Mouse (Mus musculus): ENCODE measurements around the gene Mcrip2. TPM values are rescaled to one million over a fixed set of nuclear protein-coding genes. Genes with fewer than 3 reads are reported as not detected.
A peak's percentile ranks its signal among the peaks of the same experiment; 100 is the strongest.

The Mcrip2 gene
- polyA plus RNA-seq, 1 experiment: 52.1 TPM

GRCm38 (mm10) chr17:25888837-25889236 is 20.3 kb upstream of the Mcrip2 start:
- WGBS: 93% methylated on average over 3 of the region's 3 CpGs
- no peak for TF ChIP-seq POLR2A (IDR thresholded peaks at IDR 0.05; ENCODE audit: control insufficient read depth, extremely low read depth, insufficient read depth, low read length, poor library complexity)
- no peaks in the 10 kb centered on the region for H3K27me3 ChIP-seq (ENCODE audit: control insufficient read depth, insufficient read depth, low read length)
- no peaks in the 10 kb centered on the region for H3K4me1 ChIP-seq (replicated peaks; ENCODE audit: control insufficient read depth, insufficient read depth, low read length)
- H3K36me3 ChIP-seq (ENCODE audit: control insufficient read depth, insufficient read depth, low read length): peaks cover 3% of the 10 kb centered on the region; the same call in 1 of the 2 replicates
- no peak overlapping the region for H3K27ac ChIP-seq (ENCODE audit: control insufficient read depth, insufficient read depth, low read length)
- no peak for DNase-seq
- no peak overlapping the region for H3K4me3 ChIP-seq (ENCODE audit: control insufficient read depth, insufficient read depth, low read length)

DNA sequence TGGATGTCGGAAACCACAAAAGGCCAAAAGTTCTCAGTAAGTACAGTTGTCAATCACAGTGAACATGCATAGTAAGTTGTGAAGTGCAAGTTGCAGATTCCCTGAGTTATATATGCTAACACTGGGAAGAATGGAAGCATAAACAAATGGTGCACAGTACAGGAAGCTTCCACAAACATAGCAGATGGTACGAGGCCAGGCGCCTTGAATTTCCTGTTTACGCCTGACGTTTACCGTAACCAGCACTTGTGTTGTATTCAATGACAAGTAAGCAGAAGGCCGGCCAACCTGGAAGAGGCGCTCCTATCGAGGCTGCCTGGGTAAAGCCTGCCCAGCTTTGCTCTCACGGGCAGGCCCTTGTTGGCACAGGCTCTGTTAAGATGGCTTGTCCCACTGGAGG is 18.9 kb upstream of the Mcrip2 start:
- H3K27me3 ChIP-seq (ENCODE audit: control insufficient read depth, insufficient read depth, low read length): no peaks in the 10 kb centered on the region
- no peak for DNase-seq
- 93% methylated on average over 10 of the region's 10 CpGs for WGBS
- no peak overlapping the region for H3K4me3 ChIP-seq (ENCODE audit: control insufficient read depth, insufficient read depth, low read length)
- no peak overlapping the region for H3K27ac ChIP-seq (ENCODE audit: control insufficient read depth, insufficient read depth, low read length)
- H3K36me3 ChIP-seq (ENCODE audit: control insufficient read depth, insufficient read depth, low read length): peaks cover 3% of the 10 kb centered on the region; the same call in 1 of the 2 replicates
- no peaks in the 10 kb centered on the region for H3K4me1 ChIP-seq (replicated peaks; ENCODE audit: control insufficient read depth, insufficient read depth, low read length)
- no peak for TF ChIP-seq CTCF (IDR thresholded peaks at IDR 0.05; ENCODE audit: borderline replicate concordance, control insufficient read depth, extremely low read depth, insufficient read depth, low read length, poor library complexity)
- no peak for TF ChIP-seq POLR2A (IDR thresholded peaks at IDR 0.05; ENCODE audit: control insufficient read depth, extremely low read depth, insufficient read depth, low read length, poor library complexity)

DNA sequence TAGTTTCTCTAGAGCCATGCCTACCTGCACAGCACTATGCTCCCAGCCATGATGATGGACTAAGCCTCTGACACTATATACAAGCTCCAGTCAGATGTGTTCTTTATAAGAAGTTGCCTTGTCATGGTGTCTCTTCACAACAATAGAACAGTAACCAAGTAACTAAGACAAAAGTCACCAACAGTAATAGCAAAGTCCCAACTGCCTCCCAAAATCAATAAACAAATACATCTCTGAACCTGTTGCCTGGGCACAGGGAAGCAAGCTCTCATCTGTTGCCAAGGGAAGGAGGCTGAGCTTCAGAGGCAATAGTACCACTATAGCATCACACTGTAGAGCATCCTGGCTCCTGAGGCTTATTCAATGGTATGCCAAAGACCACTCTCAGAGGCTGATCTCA is 18.2 kb upstream of the Mcrip2 start:
- DNase-seq: no peak
- Histone ChIP-seq H3K4me1 (replicated peaks; ENCODE audit: control insufficient read depth, insufficient read depth, low read length) (no peaks in the 10 kb centered on the region), H3K4me3 (ENCODE audit: control insufficient read depth, insufficient read depth, low read length) (no peak overlapping the region), H3K27ac (ENCODE audit: control insufficient read depth, insufficient read depth, low read length) (no peak overlapping the region), H3K36me3 (ENCODE audit: control insufficient read depth, insufficient read depth, low read length) (peaks cover 3% of the 10 kb centered on the region; the same call in 1 of the 2 replicates), H3K27me3 (ENCODE audit: control insufficient read depth, insufficient read depth, low read length) (no peaks in the 10 kb centered on the region)
- TF ChIP-seq POLR2A (IDR thresholded peaks at IDR 0.05; ENCODE audit: control insufficient read depth, extremely low read depth, insufficient read depth, low read length, poor library complexity) (no peak), CTCF (IDR thresholded peaks at IDR 0.05; ENCODE audit: borderline replicate concordance, control insufficient read depth, extremely low read depth, insufficient read depth, low read length, poor library complexity) (no peak)

DNA sequence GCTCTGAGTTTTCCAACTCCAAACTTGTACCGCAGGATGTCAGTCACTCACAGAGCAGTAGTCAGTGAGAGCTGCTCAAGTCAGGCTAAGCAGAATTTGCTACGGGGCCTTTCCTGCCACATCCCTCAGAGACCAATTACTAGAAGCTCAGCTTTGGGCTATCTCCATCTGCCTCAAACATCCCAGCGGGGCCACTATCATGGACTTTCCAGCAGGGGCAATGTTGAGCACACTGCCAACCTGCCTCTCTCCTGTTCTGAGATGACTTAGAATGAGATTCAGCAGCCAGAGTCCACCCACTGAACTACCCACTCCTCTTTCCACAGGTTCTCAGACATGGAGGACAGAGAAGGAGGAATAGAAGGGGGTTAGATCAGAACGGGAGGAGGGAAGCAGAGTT is 17.1 kb upstream of the Mcrip2 start:
- DNase-seq: peak; percentile 43
- Histone ChIP-seq H3K27ac (ENCODE audit: control insufficient read depth, insufficient read depth, low read length) (no peak overlapping the region), H3K4me3 (ENCODE audit: control insufficient read depth, insufficient read depth, low read length) (no peak overlapping the region), H3K4me1 (replicated peaks; ENCODE audit: control insufficient read depth, insufficient read depth, low read length) (no peaks in the 10 kb centered on the region), H3K27me3 (ENCODE audit: control insufficient read depth, insufficient read depth, low read length) (no peaks in the 10 kb centered on the region), H3K36me3 (ENCODE audit: control insufficient read depth, insufficient read depth, low read length) (peaks cover 3% of the 10 kb centered on the region; the same call in 1 of the 2 replicates)
- 70% methylated on average over 4 of the region's 4 CpGs for WGBS
- TF ChIP-seq CTCF (IDR thresholded peaks at IDR 0.05; ENCODE audit: borderline replicate concordance, control insufficient read depth, extremely low read depth, insufficient read depth, low read length, poor library complexity): no peak
- no peak for TF ChIP-seq POLR2A (IDR thresholded peaks at IDR 0.05; ENCODE audit: control insufficient read depth, extremely low read depth, insufficient read depth, low read length, poor library complexity)

GRCm38 (mm10) chr17:25883824-25884223 is 15.3 kb upstream of the Mcrip2 start:
- H3K27me3 ChIP-seq (ENCODE audit: control insufficient read depth, insufficient read depth, low read length): no peaks in the 10 kb centered on the region
- no peaks in the 10 kb centered on the region for H3K4me1 ChIP-seq (replicated peaks; ENCODE audit: control insufficient read depth, insufficient read depth, low read length)
- 99% methylated on average over 3 of the region's 3 CpGs for WGBS
- H3K27ac ChIP-seq (ENCODE audit: control insufficient read depth, insufficient read depth, low read length): no peak overlapping the region
- H3K4me3 ChIP-seq (ENCODE audit: control insufficient read depth, insufficient read depth, low read length): no peak overlapping the region
- TF ChIP-seq POLR2A (IDR thresholded peaks at IDR 0.05; ENCODE audit: control insufficient read depth, extremely low read depth, insufficient read depth, low read length, poor library complexity): no peak
- no peak for TF ChIP-seq CTCF (IDR thresholded peaks at IDR 0.05; ENCODE audit: borderline replicate concordance, control insufficient read depth, extremely low read depth, insufficient read depth, low read length, poor library complexity)
- peaks cover 3% of the 10 kb centered on the region; the same call in 1 of the 2 replicates for H3K36me3 ChIP-seq (ENCODE audit: control insufficient read depth, insufficient read depth, low read length)
- DNase-seq: no peak

DNA sequence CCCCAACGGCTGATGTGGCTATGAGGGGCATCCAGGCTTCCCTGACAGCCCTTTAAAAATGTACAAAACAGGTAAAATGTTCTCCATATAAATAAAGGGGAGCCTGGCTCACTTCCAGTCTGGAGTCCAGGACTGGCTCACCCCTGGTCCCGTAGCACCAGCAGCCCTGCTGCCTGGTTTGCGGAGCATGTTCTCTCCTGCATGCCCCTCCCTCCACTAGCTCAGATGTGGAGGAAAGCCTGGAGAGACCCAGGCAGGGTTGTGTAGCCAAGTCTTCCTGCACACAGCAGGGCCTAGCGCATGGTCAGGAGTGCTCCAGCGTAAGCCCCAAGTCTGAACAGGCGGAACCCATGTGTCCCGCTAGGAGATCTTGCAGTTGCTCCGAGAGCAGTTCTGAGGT is 14.7 kb upstream of the Mcrip2 start:
- WGBS: 93% methylated on average over 8 of the region's 8 CpGs
- Histone ChIP-seq H3K27me3 (ENCODE audit: control insufficient read depth, insufficient read depth, low read length) (no peaks in the 10 kb centered on the region), H3K4me1 (replicated peaks; ENCODE audit: control insufficient read depth, insufficient read depth, low read length) (no peaks in the 10 kb centered on the region), H3K27ac (ENCODE audit: control insufficient read depth, insufficient read depth, low read length) (no peak overlapping the region), H3K36me3 (ENCODE audit: control insufficient read depth, insufficient read depth, low read length) (peaks cover 3% of the 10 kb centered on the region; the same call in 1 of the 2 replicates), H3K4me3 (ENCODE audit: control insufficient read depth, insufficient read depth, low read length) (no peak overlapping the region)
- TF ChIP-seq POLR2A (IDR thresholded peaks at IDR 0.05; ENCODE audit: control insufficient read depth, extremely low read depth, insufficient read depth, low read length, poor library complexity) (no peak), CTCF (IDR thresholded peaks at IDR 0.05; ENCODE audit: borderline replicate concordance, control insufficient read depth, extremely low read depth, insufficient read depth, low read length, poor library complexity) (no peak)
- no peak for DNase-seq

DNA sequence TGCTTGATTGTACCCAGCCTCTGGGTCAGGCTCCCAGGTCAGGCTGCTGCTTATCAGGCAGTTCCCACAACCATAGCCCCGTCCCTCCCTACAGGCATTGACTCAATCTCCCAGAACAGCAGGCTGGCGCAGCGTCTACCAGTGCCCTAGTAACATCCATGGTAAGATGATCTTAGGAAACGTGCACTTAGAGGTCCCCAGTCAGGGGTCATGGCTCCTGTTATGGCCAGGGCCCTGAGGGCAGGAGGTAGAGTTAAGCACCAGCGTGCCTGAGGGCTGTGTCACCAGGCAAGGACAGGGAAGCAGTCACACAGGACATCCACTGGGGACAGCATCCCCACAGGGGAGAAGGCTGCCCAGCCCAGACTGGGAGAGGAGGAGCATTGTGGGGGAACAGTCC is 13.7 kb upstream of the Mcrip2 start:
- no peak for DNase-seq
- TF ChIP-seq CTCF (IDR thresholded peaks at IDR 0.05; ENCODE audit: borderline replicate concordance, control insufficient read depth, extremely low read depth, insufficient read depth, low read length, poor library complexity): no peak
- TF ChIP-seq POLR2A (IDR thresholded peaks at IDR 0.05; ENCODE audit: control insufficient read depth, extremely low read depth, insufficient read depth, low read length, poor library complexity): no peak
- Histone ChIP-seq H3K4me3 (ENCODE audit: control insufficient read depth, insufficient read depth, low read length) (no peak overlapping the region), H3K36me3 (ENCODE audit: control insufficient read depth, insufficient read depth, low read length) (peaks cover 3% of the 10 kb centered on the region; the same call in 1 of the 2 replicates), H3K27me3 (ENCODE audit: control insufficient read depth, insufficient read depth, low read length) (no peaks in the 10 kb centered on the region), H3K4me1 (replicated peaks; ENCODE audit: control insufficient read depth, insufficient read depth, low read length) (no peaks in the 10 kb centered on the region), H3K27ac (ENCODE audit: control insufficient read depth, insufficient read depth, low read length) (no peak overlapping the region)
- 93% methylated on average over 5 of the region's 5 CpGs for WGBS
